Mouse (Mus musculus): ENCODE data around the gene Cfap206.
A peak's percentile ranks its signal among the peaks of the same experiment; 100 is the strongest.
"Not testable (repeated sequence)": the region's sequence is repeated elsewhere in the genome, so short reads cannot be mapped to it uniquely, and the experiment has no call there.

Cfap206 gene

GRCm38 (mm10) chr4:34729851-34730341 lies at the start of gene Cfap206:
Cfap206 (minus strand) TSS chr4:34730206.
- peak; percentile 73 for DNase-seq (ENCODE audit: low read depth, low spot score)

GRCm38 (mm10) chr4:34777677-34778527 lies 47.9 kb upstream of the Cfap206 start, which contains the start of gene Smim8:
Smim8 (minus strand) TSS chr4:34778423.
- DNase-seq (ENCODE audit: low read depth, low spot score), result peak; percentile 93

- peak; percentile 80 for DNase-seq (ENCODE audit: low read depth, low spot score)
These were observed 41.8 kb upstream of the Cfap206 start for GRCm38 (mm10) chr4:34771652-34772371.

- DNase-seq (ENCODE audit: low read depth, low spot score), result no peak
These were observed 26.2 kb upstream of the Cfap206 start, which contains the start of gene Gm136 for GRCm38 (mm10) chr4:34756163-34756562. Gm136 (minus strand) TSS chr4:34756263.

- no peak for DNase-seq (ENCODE audit: low read depth, low spot score)
These were observed 19.2 kb upstream of the Cfap206 start for GRCm38 (mm10) chr4:34749236-34749635.

- no peak for DNase-seq (ENCODE audit: low read depth, low spot score)
These were observed 4.5 kb upstream of the Cfap206 start for GRCm38 (mm10) chr4:34734461-34734860.

- not testable (repeated sequence) for DNase-seq (ENCODE audit: low read depth, low spot score)
These were observed 3.4 kb upstream of the Cfap206 start for GRCm38 (mm10) chr4:34733415-34733814.

GRCm38 (mm10) chr4:34725710-34726109 lies 4.3 kb downstream of the Cfap206 start:
- DNase-seq (ENCODE audit: low read depth, low spot score), result not testable (repeated sequence)

GRCm38 (mm10) chr4:34724306-34724705 lies 5.7 kb downstream of the Cfap206 start:
- no peak for DNase-seq (ENCODE audit: low read depth, low spot score)

- no peak for DNase-seq (ENCODE audit: low read depth, low spot score)
These were observed 6.8 kb downstream of the Cfap206 start for GRCm38 (mm10) chr4:34723186-34723585.

GRCm38 (mm10) chr4:34720127-34720895 lies 9.7 kb downstream of the Cfap206 start:
- DNase-seq (ENCODE audit: low read depth, low spot score), result no peak

- no peak for DNase-seq (ENCODE audit: low read depth, low spot score)
These were observed 10.6 kb downstream of the Cfap206 start for GRCm38 (mm10) chr4:34719421-34719820.

GRCm38 (mm10) chr4:34715062-34715461 lies 14.9 kb downstream of the Cfap206 start:
- DNase-seq (ENCODE audit: low read depth, low spot score), result no peak

- no peak for DNase-seq (ENCODE audit: low read depth, low spot score)
These were observed 21.9 kb downstream of the Cfap206 start for GRCm38 (mm10) chr4:34708127-34708526.

- no peak for DNase-seq (ENCODE audit: low read depth, low spot score)
These were observed 22.8 kb downstream of the Cfap206 start for GRCm38 (mm10) chr4:34707248-34707647.

- DNase-seq (ENCODE audit: low read depth, low spot score), result no peak
These were observed 27.0 kb downstream of the Cfap206 start for GRCm38 (mm10) chr4:34703029-34703428.

GRCm38 (mm10) chr4:34702231-34702630 lies 27.8 kb downstream of the Cfap206 start:
- DNase-seq (ENCODE audit: low read depth, low spot score), result no peak

- peak; percentile 59 for DNase-seq (ENCODE audit: low read depth, low spot score)
These were observed 28.5 kb downstream of the Cfap206 start for GRCm38 (mm10) chr4:34701528-34701927.

GRCm38 (mm10) chr4:34688021-34688420 lies 42.0 kb downstream of the Cfap206 start:
- no peak for DNase-seq (ENCODE audit: low read depth, low spot score)

- DNase-seq (ENCODE audit: low read depth, low spot score), result peak; percentile 87
These were observed 43.0 kb downstream of the Cfap206 start, which contains the start of gene Slc35a1 for GRCm38 (mm10) chr4:34686874-34687567. Slc35a1 (minus strand) TSS chr4:34687438.

- DNase-seq (ENCODE audit: low read depth, low spot score), result no peak
These were observed 49.5 kb downstream of the Cfap206 start for GRCm38 (mm10) chr4:34680530-34680929.

Measured in forelimb bud, embryonic 11.5 days (tissue).